Mouse (Mus musculus) hindbrain, embryonic 13.5 days (tissue): ENCODE measurements around the gene Gm20388. TPM values are rescaled to one million over a fixed set of nuclear protein-coding genes. Genes with fewer than 3 reads are reported as not detected.

Experiments used
- ATAC-seq: fragments of 200-750 bp; cut with Nextera tagmentation; 2 replicates; pipeline ENCODE4 v1.8.0; 2017; ENCODE audit warnings: moderate TSS enrichment; ENCODE audit not compliant: low FRiP score
- H3K27ac ChIP-seq: fragments of 300-500 bp; sonication (generic); 2 replicates; pipeline ENCODE4 v1.5.1; 2015; ENCODE audit warnings: inconsistent platforms, mild to moderate bottlenecking, moderate library complexity
- H3K27me3 ChIP-seq: fragments of 300-500 bp; sonication (generic); 2 replicates; pipeline ENCODE4 v1.6.1; 2015; ENCODE audit warnings: mild to moderate bottlenecking, inconsistent platforms
- H3K36me3 ChIP-seq: fragments of 300-500 bp; sonication (generic); 2 replicates; pipeline ENCODE4 v1.6.1; 2015; ENCODE audit warnings: mild to moderate bottlenecking, inconsistent platforms
- H3K4me1 ChIP-seq: fragments of 300-500 bp; sonication (generic); replicated peaks from 2 replicates; pipeline ENCODE4 v1.6.1; 2015; ENCODE audit warnings: inconsistent platforms
- H3K4me2 ChIP-seq: fragments of 300-500 bp; sonication (generic); 2 replicates; pipeline ENCODE4 v1.6.1; 2015; ENCODE audit warnings: inconsistent platforms, mild to moderate bottlenecking, moderate library complexity
- H3K4me3 ChIP-seq: fragments of 300-500 bp; sonication (generic); 2 replicates; pipeline ENCODE4 v1.5.1; 2015; ENCODE audit warnings: mild to moderate bottlenecking, inconsistent platforms
- H3K9ac ChIP-seq: fragments of 300-500 bp; sonication (generic); 2 replicates; pipeline ENCODE4 v1.6.1; 2015; ENCODE audit warnings: mild to moderate bottlenecking, inconsistent platforms
- H3K9me3 ChIP-seq: fragments of 300-500 bp; sonication (generic); 2 replicates; pipeline ENCODE4 v1.6.1; 2016; ENCODE audit warnings: inconsistent platforms
- WGBS: fragments of 180-500 bp; shearing (Covaris S2); methylation state at CpG from one replicate; pipeline ENCODE4 v1.1.7; 2015; 5-methylcytosine and 5-hydroxymethylcytosine counted together
- polyA plus RNA-seq: library from polyadenylated mRNA; unstranded; fragments of >200 nt; fragmentation: Nextera tagmentation; extraction: Ambion mirVana; gene quantifications from 2 replicates; pipeline ENCODE4 v1.2.1, GENCODE M21; 2015

Gm20388 gene
- polyA plus RNA-seq, 1 experiment from 2014 or later, result 1.9 TPM

- Histone ChIP-seq H3K27ac (no peak overlapping the region), H3K9ac (0 out of 2 replicates have a peak overlapping the region, but pooled peaks have one; percentile 3), H3K4me1 (peaks cover 58% of the 10 kb centered on the region), H3K4me2 (peak overlapping the region; percentile 94), H3K4me3 (peak overlapping the region; percentile 88), H3K27me3 (no peaks in the 10 kb centered on the region), H3K9me3 (no peaks in the 10 kb centered on the region), H3K36me3 (peaks cover 42% of the 10 kb centered on the region)
- WGBS, result 76% methylated on average over 8 of the region's 8 CpGs
- no peak for ATAC-seq
Observed at GRCm38 (mm10) chr8:123416944-123417555, 3506.4 kb downstream of the Gm20388 start.

DNA sequence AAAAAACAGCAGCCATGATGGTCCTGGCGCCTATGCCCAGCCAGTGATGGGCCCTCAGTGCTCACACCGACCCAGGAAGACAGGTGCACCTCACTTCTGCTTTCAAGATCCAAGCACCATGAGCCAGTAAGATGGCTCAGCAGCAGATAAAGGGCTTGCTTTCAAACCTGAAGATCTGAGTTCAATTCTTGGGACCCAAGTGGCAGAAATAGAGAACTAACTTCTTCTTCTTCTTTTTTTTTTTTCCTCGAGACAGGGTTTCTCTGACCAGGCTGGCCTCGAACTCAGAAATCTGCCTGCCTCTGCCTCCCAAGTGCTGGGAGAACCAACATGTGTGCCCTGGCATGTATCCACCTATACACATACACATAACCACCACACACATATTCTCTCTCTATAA is 3509.1 kb downstream of the Gm20388 start:
- Histone ChIP-seq H3K27me3 (no peaks in the 10 kb centered on the region), H3K4me2 (no peak overlapping the region), H3K4me1 (peaks cover 50% of the 10 kb centered on the region), H3K27ac (no peak overlapping the region), H3K36me3 (peaks cover 56% of the 10 kb centered on the region), H3K9me3 (no peaks in the 10 kb centered on the region), H3K4me3 (no peak overlapping the region), H3K9ac (no peak overlapping the region)
- WGBS, result 95% methylated on average over 4 of the region's 4 CpGs
- no peak for ATAC-seq

GRCm38 (mm10) chr8:123420525-123421281 is 3510.1 kb downstream of the Gm20388 start:
- no peak overlapping the region for H3K9ac ChIP-seq
- H3K9me3 ChIP-seq, result no peaks in the 10 kb centered on the region
- H3K4me3 ChIP-seq, result no peak overlapping the region
- H3K4me2 ChIP-seq, result no peak overlapping the region
- peaks cover 56% of the 10 kb centered on the region for H3K36me3 ChIP-seq
- H3K4me1 ChIP-seq, result peaks cover 43% of the 10 kb centered on the region
- no peaks in the 10 kb centered on the region for H3K27me3 ChIP-seq
- 94% methylated on average over 34 of the region's 34 CpGs for WGBS
- peak overlapping the region; percentile 30; the same call in 1 of the 2 replicates for H3K27ac ChIP-seq
- ATAC-seq, result no peak

GRCm38 (mm10) chr8:123421325-123421724 is 3510.7 kb downstream of the Gm20388 start:
- H3K27me3 ChIP-seq, result no peaks in the 10 kb centered on the region
- H3K4me2 ChIP-seq, result no peak overlapping the region
- H3K4me1 ChIP-seq, result peaks cover 39% of the 10 kb centered on the region
- no peak overlapping the region for H3K4me3 ChIP-seq
- H3K9ac ChIP-seq, result no peak overlapping the region
- no peak overlapping the region for H3K27ac ChIP-seq
- 0 out of 2 replicates have a peak, but pooled peaks cover under 1% of the 10 kb centered on the region for H3K9me3 ChIP-seq
- ATAC-seq, result no peak
- 88% methylated on average over 19 of the region's 19 CpGs for WGBS
- H3K36me3 ChIP-seq, result peaks cover 56% of the 10 kb centered on the region

- Histone ChIP-seq H3K36me3 (peaks cover 60% of the 10 kb centered on the region), H3K9ac (peak overlapping the region; percentile 35; the same call in 1 of the 2 replicates), H3K4me1 (peaks cover 30% of the 10 kb centered on the region), H3K9me3 (peaks cover 10% of the 10 kb centered on the region; the same call in 1 of the 2 replicates), H3K4me2 (peak overlapping the region; percentile 30; the same call in 1 of the 2 replicates), H3K27ac (0 out of 2 replicates have a peak overlapping the region, but pooled peaks have one; percentile 30), H3K27me3 (no peaks in the 10 kb centered on the region), H3K4me3 (0 out of 2 replicates have a peak overlapping the region, but pooled peaks have one; percentile 11)
- WGBS, result 20% methylated on average over 17 of the region's 17 CpGs
- peak; percentile 63; the same call in 1 of the 2 replicates for ATAC-seq
Observed at GRCm38 (mm10) chr8:123422056-123422780, 3511.6 kb downstream of the Gm20388 start.

- 0 out of 2 replicates have a peak, but pooled peaks have one; percentile 22 for ATAC-seq
- Histone ChIP-seq H3K4me3 (no peak overlapping the region), H3K27ac (0 out of 2 replicates have a peak overlapping the region, but pooled peaks have one; percentile 30), H3K36me3 (peaks cover 59% of the 10 kb centered on the region), H3K4me2 (no peak overlapping the region), H3K4me1 (peaks cover 25% of the 10 kb centered on the region), H3K27me3 (no peaks in the 10 kb centered on the region), H3K9ac (peak overlapping the region; percentile 35; the same call in 1 of the 2 replicates), H3K9me3 (peaks cover 15% of the 10 kb centered on the region)
- WGBS, result 22% methylated on average over 3 of the region's 3 CpGs
Observed at GRCm38 (mm10) chr8:123422781-123423159, 3512.1 kb downstream of the Gm20388 start.

GRCm38 (mm10) chr8:123423441-123423840 is 3512.8 kb downstream of the Gm20388 start, which contains the start of gene Def8:
Gene Def8 (plus strand): TSS chr8:123423527.
- Histone ChIP-seq H3K9me3 (peaks cover 22% of the 10 kb centered on the region), H3K4me2 (peak within 1 kb of the TSS; percentile 30; the same call in 1 of the 2 replicates), H3K9ac (peak within 1 kb of the TSS; percentile 35; the same call in 1 of the 2 replicates), H3K4me1 (peaks cover 20% of the 10 kb centered on the region), H3K27ac (peak within 1 kb of the TSS; percentile 52; the same call in 1 of the 2 replicates), H3K27me3 (no peaks in the 10 kb centered on the region), H3K4me3 (0 out of 2 replicates have a peak within 1 kb of the TSS, but pooled peaks have one; percentile 11), H3K36me3 (peaks cover 52% of the 10 kb centered on the region)
- 76% methylated on average over 7 of the region's 7 CpGs for WGBS
- no peak for ATAC-seq

DNA sequence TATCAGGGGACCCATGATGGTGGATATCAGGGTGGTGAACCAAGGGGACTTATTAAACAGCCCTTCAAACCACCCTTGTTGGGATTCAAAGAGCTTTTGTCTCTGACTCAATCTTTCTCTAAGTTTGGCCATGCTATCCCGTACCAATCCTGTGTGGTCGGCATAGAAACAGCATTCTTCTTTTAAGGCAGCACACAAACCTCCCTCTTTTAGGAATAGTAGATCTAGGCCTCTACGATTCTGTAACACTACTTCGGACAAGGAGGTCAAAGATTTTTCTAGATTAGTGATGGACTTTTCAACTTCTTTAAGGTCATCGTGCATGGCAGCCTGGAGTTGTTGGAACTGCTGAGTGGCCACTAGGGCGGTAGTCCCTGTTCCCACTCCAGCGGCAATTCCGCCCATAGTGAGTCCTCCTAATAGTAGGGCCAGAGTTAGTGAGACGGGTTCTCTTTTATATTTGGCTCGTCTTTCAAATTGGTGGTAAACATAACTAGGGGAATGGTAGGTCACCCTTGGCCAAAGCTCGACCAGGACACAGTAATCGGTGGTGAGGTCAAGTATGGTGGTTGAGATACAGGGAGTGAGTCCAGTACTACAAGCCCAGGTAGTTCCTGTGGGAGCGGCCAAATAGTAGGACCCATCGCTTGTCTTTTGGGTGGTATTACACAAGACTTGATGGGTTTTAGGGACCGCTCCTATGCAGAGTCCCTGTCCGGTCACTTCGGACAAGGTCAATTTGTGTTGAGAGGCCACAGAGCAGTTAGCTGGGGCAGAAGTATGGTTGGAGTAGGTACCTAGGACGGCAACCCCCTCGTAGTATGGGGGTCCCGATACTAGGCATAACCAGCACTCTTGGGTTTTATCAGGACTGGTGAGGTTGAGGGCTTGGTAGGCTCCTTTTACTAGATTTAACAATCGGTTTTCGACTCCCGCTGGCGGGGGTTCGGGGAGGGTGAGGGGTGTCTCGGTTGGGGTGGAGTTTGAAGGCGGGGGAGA is 3516.2 kb downstream of the Gm20388 start:
- Histone ChIP-seq H3K27me3 (no peaks in the 10 kb centered on the region), H3K4me1 (peaks cover 8% of the 10 kb centered on the region; the same call in 1 of the 2 replicates), H3K4me3 (no peak overlapping the region), H3K4me2 (no peak overlapping the region), H3K27ac (no peak overlapping the region), H3K9me3 (peaks cover 43% of the 10 kb centered on the region), H3K9ac (no peak overlapping the region), H3K36me3 (peaks cover 20% of the 10 kb centered on the region)
- 96% methylated on average over 27 of the region's 27 CpGs for WGBS
- ATAC-seq, result no peak

DNA sequence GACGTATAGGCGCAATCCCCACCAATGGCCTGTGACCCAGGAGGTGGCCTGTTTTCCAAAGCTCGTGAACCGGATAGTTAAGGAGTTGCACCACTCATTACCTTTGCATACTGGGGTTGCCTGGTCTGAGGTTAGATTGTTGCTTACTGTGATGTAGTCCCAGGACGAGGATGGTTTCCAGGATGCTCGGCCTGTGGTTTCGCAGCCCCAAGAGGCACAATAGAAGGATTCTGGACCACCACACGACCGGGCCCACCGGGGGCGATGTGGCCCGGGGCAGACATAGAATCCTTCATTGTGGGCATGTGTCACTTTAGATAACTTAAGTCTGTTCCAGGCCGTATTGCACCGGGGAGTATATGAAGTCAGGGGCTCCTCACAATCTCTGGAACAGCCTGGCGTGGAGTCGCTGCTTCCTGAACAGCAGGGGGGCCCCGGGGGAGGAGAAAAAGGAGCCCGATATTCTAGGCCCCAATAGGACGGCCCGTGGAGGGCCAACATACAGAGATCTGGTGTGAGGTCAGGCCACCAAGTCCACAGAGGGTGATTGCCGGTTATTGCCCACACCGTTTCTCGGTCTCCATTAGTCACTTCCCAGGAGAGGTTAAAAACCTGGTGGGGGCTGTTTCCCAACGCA is 3517.1 kb downstream of the Gm20388 start:
- 96% methylated on average over 24 of the region's 24 CpGs for WGBS

DNA sequence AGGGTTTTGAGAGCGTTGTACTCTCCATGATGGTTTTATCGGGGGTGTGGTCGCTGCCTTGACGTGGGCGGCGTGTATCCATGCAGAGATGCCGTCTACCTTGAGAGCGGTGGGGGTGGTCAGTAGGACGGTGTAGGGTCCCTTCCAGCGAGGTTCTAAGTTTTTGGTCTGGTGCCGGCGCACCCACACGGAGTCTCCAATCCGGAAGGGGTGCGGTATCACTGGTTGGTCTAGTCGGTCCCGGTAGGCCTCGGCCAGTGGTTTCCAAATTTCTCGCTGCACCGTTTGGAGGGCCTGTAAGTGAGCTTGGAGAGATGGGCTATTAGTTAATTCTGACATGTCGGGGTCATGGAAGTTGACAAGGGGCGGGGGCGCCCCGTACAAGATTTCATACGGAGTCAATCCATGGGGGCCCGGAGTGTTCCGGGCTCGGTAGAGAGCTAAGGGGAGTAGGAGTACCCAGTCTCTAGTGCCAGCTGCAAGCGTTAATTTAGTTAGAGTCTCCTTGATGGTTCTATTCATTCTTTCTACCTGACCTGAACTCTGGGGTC is 3517.8 kb downstream of the Gm20388 start:
- Histone ChIP-seq H3K4me2 (no peak overlapping the region), H3K36me3 (peaks cover 5% of the 10 kb centered on the region), H3K27me3 (no peaks in the 10 kb centered on the region), H3K27ac (no peak overlapping the region), H3K4me1 (no peaks in the 10 kb centered on the region), H3K4me3 (no peak overlapping the region), H3K9me3 (peaks cover 59% of the 10 kb centered on the region), H3K9ac (no peak overlapping the region)
- ATAC-seq, result no peak
- WGBS, result 98% methylated on average over 29 of the region's 29 CpGs

More for the DNA sequence above, 3517.1 kb downstream of the Gm20388 start:
- Histone ChIP-seq H3K27ac (no peak overlapping the region), H3K4me2 (no peak overlapping the region), H3K27me3 (no peaks in the 10 kb centered on the region), H3K9me3 (peaks cover 53% of the 10 kb centered on the region), H3K9ac (no peak overlapping the region), H3K4me3 (no peak overlapping the region), H3K36me3 (peaks cover 11% of the 10 kb centered on the region), H3K4me1 (peaks cover 1% of the 10 kb centered on the region; the same call in 1 of the 2 replicates)
- ATAC-seq, result no peak
